Mouse (Mus musculus) thymus, postnatal 10 days (tissue): Measurements from ENCODE around the gene S100a13.

Experiments
- DNase-seq, 2 experiments: peaks; one replicate each; pipeline ENCODE4 v3.0.0; 2021; ENCODE audit warnings: low spot score in 2 of 2

Gene S100a13

GRCm38 (mm10) chr3:90506362-90506761, 7.9 kb upstream of the S100a13 start:
- DNase-seq, result no peak

GRCm38 (mm10) chr3:90508287-90508949, 5.8 kb upstream of the S100a13 start:
- DNase-seq, result no peak

- DNase-seq, result peak; percentile 98 to 100
These were observed 5.1 kb upstream of the S100a13 start, which contains the start of gene Chtop for GRCm38 (mm10) chr3:90508950-90509746. TSS of gene Chtop (minus strand) at chr3:90509498.

GRCm38 (mm10) chr3:90509747-90510123, 4.5 kb upstream of the S100a13 start:
- DNase-seq, result no peak

GRCm38 (mm10) chr3:90512276-90512675, 2.0 kb upstream of the S100a13 start:
- no peak for DNase-seq

- DNase-seq, result no peak
These were observed 1.1 kb upstream of the S100a13 start for GRCm38 (mm10) chr3:90512948-90513642.

- DNase-seq, result peak; percentile 41 to 58
These were observed 456 bp downstream of the S100a13 start for GRCm38 (mm10) chr3:90514691-90515090.

- DNase-seq, result no peak
These were observed 1.0 kb downstream of the S100a13 start for GRCm38 (mm10) chr3:90515242-90515641.

- no peak for DNase-seq
These were observed 1.6 kb downstream of the S100a13 start for GRCm38 (mm10) chr3:90515789-90516188.

GRCm38 (mm10) chr3:90517711-90518110, 3.5 kb downstream of the S100a13 start:
- no peak for DNase-seq

GRCm38 (mm10) chr3:90525421-90525820, 11.2 kb downstream of the S100a13 start:
- no peak for DNase-seq

- no peak for DNase-seq
These were observed 11.8 kb downstream of the S100a13 start for GRCm38 (mm10) chr3:90526076-90526475.

GRCm38 (mm10) chr3:90526580-90526979, 12.3 kb downstream of the S100a13 start, which contains the start of gene S100a14:
TSS of gene S100a14 (plus strand) at chr3:90526856.
- no peak for DNase-seq

GRCm38 (mm10) chr3:90527291-90527873, 13.1 kb downstream of the S100a13 start:
- DNase-seq, result no peak

- no peak for DNase-seq
These were observed 17.5 kb downstream of the S100a13 start for GRCm38 (mm10) chr3:90531713-90532112.

- DNase-seq, result no peak
These were observed 21.2 kb downstream of the S100a13 start for GRCm38 (mm10) chr3:90535446-90535845.

- DNase-seq, result no peak
These were observed 23.1 kb downstream of the S100a13 start, which contains the start of gene S100a16 for GRCm38 (mm10) chr3:90537141-90537904. TSS of gene S100a16 (plus strand) at chr3:90537254.

GRCm38 (mm10) chr3:90537905-90538296, 23.7 kb downstream of the S100a13 start:
- no peak for DNase-seq

- DNase-seq, result no peak
These were observed 26.7 kb downstream of the S100a13 start for GRCm38 (mm10) chr3:90540904-90541303.

GRCm38 (mm10) chr3:90549676-90550420, 35.6 kb downstream of the S100a13 start:
- DNase-seq, result no peak

GRCm38 (mm10) chr3:90550421-90550790, 36.2 kb downstream of the S100a13 start:
- DNase-seq, result no peak
